Mouse (Mus musculus) midbrain, embryonic 16.5 days (tissue): ENCODE results near the gene Olfr1351. TPM values are rescaled to one million over a fixed set of nuclear protein-coding genes. Genes with fewer than 3 reads are reported as not detected.
"Not testable (repeated sequence)": the region's sequence is repeated elsewhere in the genome, so short reads cannot be mapped to it uniquely, and the experiment has no call there.

Experiments used
- ATAC-seq: fragments of 200-750 bp; cut with Nextera tagmentation; 2 replicates; pipeline ENCODE4 v1.8.0; 2017; ENCODE audit warnings: moderate TSS enrichment
- H3K27ac ChIP-seq: fragments of 300-500 bp; sonication (generic); 2 replicates; pipeline ENCODE4 v1.5.1; 2014; ENCODE audit warnings: mild to moderate bottlenecking, low read length, mixed read lengths
- H3K27me3 ChIP-seq: fragments of 300-500 bp; sonication (generic); 2 replicates; pipeline ENCODE4 v1.6.1; 2014; ENCODE audit warnings: low read depth, low read length, mixed read lengths; ENCODE audit not compliant: control insufficient read depth, insufficient read depth
- H3K36me3 ChIP-seq: fragments of 300-500 bp; sonication (generic); 2 replicates; pipeline ENCODE4 v1.6.1; 2014; ENCODE audit warnings: mild to moderate bottlenecking, low read length, moderate library complexity, mixed read lengths; ENCODE audit not compliant: control insufficient read depth, insufficient read depth
- H3K4me1 ChIP-seq: fragments of 300-500 bp; sonication (generic); 2 replicates; pipeline ENCODE4 v1.6.1; 2014; ENCODE audit warnings: mild to moderate bottlenecking, low read length, mixed read lengths; ENCODE audit not compliant: control insufficient read depth, insufficient read depth
- H3K4me2 ChIP-seq: fragments of 300-500 bp; sonication (generic); 2 replicates; pipeline ENCODE4 v1.6.1; 2014; ENCODE audit warnings: mild to moderate bottlenecking, low read length, mixed read lengths
- H3K4me3 ChIP-seq: fragments of 300-500 bp; sonication (generic); 2 replicates; pipeline ENCODE4 v1.5.1; 2014; ENCODE audit warnings: low read depth, mild to moderate bottlenecking, low read length, moderate library complexity, mixed read lengths
- H3K9ac ChIP-seq: fragments of 300-500 bp; sonication (generic); 2 replicates; pipeline ENCODE4 v1.6.1; 2014; ENCODE audit warnings: low read depth, low read length, mixed read lengths
- H3K9me3 ChIP-seq: fragments of 300-500 bp; sonication (generic); replicated peaks from 2 replicates; pipeline ENCODE4 v1.6.1; 2014; ENCODE audit warnings: mild to moderate bottlenecking, low read length, mixed read lengths; ENCODE audit not compliant: control insufficient read depth, poor library complexity, severe bottlenecking
- WGBS: fragments of 180-500 bp; shearing (Covaris S2); extraction: QIAGEN DNeasy Blood & Tissue Kit; methylation state at CpG from one replicate; pipeline ENCODE4 v1.1.7; 2014; 5-methylcytosine and 5-hydroxymethylcytosine counted together
- polyA plus RNA-seq: library from polyadenylated mRNA; unstranded; fragments of >200 nt; fragmentation: Nextera tagmentation; extraction: Ambion mirVana; gene quantifications from 2 replicates; pipeline ENCODE4 v1.2.1, GENCODE M21; 2015

Olfr1351 gene
- polyA plus RNA-seq: not detected in 2 replicates

- Histone ChIP-seq H3K9me3 (no peaks in the 10 kb centered on the region), H3K9ac (no peak within 1 kb of the TSS), H3K4me3 (no peak within 1 kb of the TSS), H3K27me3 (no peaks in the 10 kb centered on the region), H3K4me2 (no peak within 1 kb of the TSS), H3K27ac (no peak within 1 kb of the TSS), H3K36me3 (no peaks in the 10 kb centered on the region), H3K4me1 (no peaks in the 10 kb centered on the region)
- no peak for ATAC-seq
- 74% methylated on average over 1 of the region's 1 CpGs for WGBS
These were observed at the start of gene Olfr1351 for GRCm38 (mm10) chr10:79012172-79012571. TSS of gene Olfr1351 (plus strand) at chr10:79012472.

- not testable (repeated sequence) for H3K4me2 ChIP-seq, H3K27ac ChIP-seq, H3K9me3 ChIP-seq, ATAC-seq, H3K9ac ChIP-seq, H3K36me3 ChIP-seq, H3K4me1 ChIP-seq, H3K4me3 ChIP-seq, H3K27me3 ChIP-seq
These were observed 49.3 kb upstream of the Olfr1351 start, which contains the start of gene Olfr1353 for GRCm38 (mm10) chr10:78963009-78963408. TSS of gene Olfr1353 (plus strand) at chr10:78963309.

- no peaks in the 10 kb centered on the region for H3K27me3 ChIP-seq
- no peak within 1 kb of the TSS for H3K4me3 ChIP-seq
- H3K4me2 ChIP-seq: no peak within 1 kb of the TSS
- H3K4me1 ChIP-seq: no peaks in the 10 kb centered on the region
- no peaks in the 10 kb centered on the region for H3K9me3 ChIP-seq
- no peak within 1 kb of the TSS for H3K9ac ChIP-seq
- no peak for ATAC-seq
- H3K36me3 ChIP-seq: no peaks in the 10 kb centered on the region
- no peak within 1 kb of the TSS for H3K27ac ChIP-seq
These were observed 31.5 kb upstream of the Olfr1351 start, which contains the start of gene Olfr1352 for GRCm38 (mm10) chr10:78980750-78981149. TSS of gene Olfr1352 (plus strand) at chr10:78981050.

GRCm38 (mm10) chr10:79028441-79028840 is 16.2 kb downstream of the Olfr1351 start, which contains the start of gene Olfr57:
TSS of gene Olfr57 (plus strand) at chr10:79028741.
- H3K27ac ChIP-seq: no peak within 1 kb of the TSS
- no peaks in the 10 kb centered on the region for H3K27me3 ChIP-seq
- H3K36me3 ChIP-seq: no peaks in the 10 kb centered on the region
- no peak within 1 kb of the TSS for H3K4me3 ChIP-seq
- H3K4me1 ChIP-seq: no peaks in the 10 kb centered on the region
- no peak for ATAC-seq
- no peak within 1 kb of the TSS for H3K9ac ChIP-seq
- no peak within 1 kb of the TSS for H3K4me2 ChIP-seq
- H3K9me3 ChIP-seq: peaks cover 3% of the 10 kb centered on the region; the same call in 1 of the 2 replicates

- not testable (repeated sequence) for H3K36me3 ChIP-seq
These were observed 30.2 kb downstream of the Olfr1351 start for GRCm38 (mm10) chr10:79042457-79042856.

GRCm38 (mm10) chr10:79057370-79057769 is 45.1 kb downstream of the Olfr1351 start:
- not testable (repeated sequence) for H3K9ac ChIP-seq, H3K4me3 ChIP-seq, H3K27me3 ChIP-seq, H3K4me2 ChIP-seq, H3K27ac ChIP-seq, H3K9me3 ChIP-seq, ATAC-seq, H3K4me1 ChIP-seq
- H3K36me3 ChIP-seq: peaks cover 18% of the 10 kb centered on the region
- WGBS: 95% methylated on average over 3 of the region's 3 CpGs

More at GRCm38 (mm10) chr10:79042457-79042856, 30.2 kb downstream of the Olfr1351 start:
- not testable (repeated sequence) for H3K4me3 ChIP-seq, H3K4me1 ChIP-seq, H3K4me2 ChIP-seq, ATAC-seq, H3K27me3 ChIP-seq, H3K27ac ChIP-seq, H3K9ac ChIP-seq
- peaks cover 26% of the 10 kb centered on the region for H3K9me3 ChIP-seq
- WGBS: 92% methylated on average over 2 of the region's 2 CpGs

Other genes with a start within 250 kb of the Olfr1351 start
- gene Slc1a6, start 232.0 kb upstream of the Olfr1351 start, polyA plus RNA-seq: 16.8 and 23.9 TPM in 2 replicates
- not detected in 2 replicates for gene Olfr1356, start 160.3 kb upstream of the Olfr1351 start, polyA plus RNA-seq
- not detected in 2 replicates for gene Olfr1355, start 136.9 kb upstream of the Olfr1351 start, polyA plus RNA-seq
- gene Olfr1354, start 99.3 kb upstream of the Olfr1351 start, polyA plus RNA-seq: not detected in 2 replicates
- not detected in 2 replicates for gene Olfr8, start 61.8 kb upstream of the Olfr1351 start, polyA plus RNA-seq
- not detected in 2 replicates for gene Olfr1353, start 49.2 kb upstream of the Olfr1351 start, polyA plus RNA-seq
- gene Olfr1352, start 31.4 kb upstream of the Olfr1351 start, polyA plus RNA-seq: not detected in 2 replicates
- gene Olfr57, start 16.3 kb downstream of the Olfr1351 start, polyA plus RNA-seq: 0.51 and 0.62 TPM in 2 replicates
- gene 2610008E11Rik, start 85.1 kb downstream of the Olfr1351 start, polyA plus RNA-seq: 57.1 and 58.6 TPM in 2 replicates
- not detected in 2 replicates for gene Vmn2r80, start 136.3 kb downstream of the Olfr1351 start, polyA plus RNA-seq
- gene Vmn2r81, start 235.2 kb downstream of the Olfr1351 start, polyA plus RNA-seq: not detected in 2 replicates